Mouse (Mus musculus): ENCODE data around the gene Ttyh2. TPM values are rescaled to one million over a fixed set of nuclear protein-coding genes. Genes with fewer than 3 reads are reported as not detected.

Ttyh2 gene
- total and polyA plus RNA-seq, 3 experiments: 0.38 to 2.9 (median 0.74) TPM

DNA sequence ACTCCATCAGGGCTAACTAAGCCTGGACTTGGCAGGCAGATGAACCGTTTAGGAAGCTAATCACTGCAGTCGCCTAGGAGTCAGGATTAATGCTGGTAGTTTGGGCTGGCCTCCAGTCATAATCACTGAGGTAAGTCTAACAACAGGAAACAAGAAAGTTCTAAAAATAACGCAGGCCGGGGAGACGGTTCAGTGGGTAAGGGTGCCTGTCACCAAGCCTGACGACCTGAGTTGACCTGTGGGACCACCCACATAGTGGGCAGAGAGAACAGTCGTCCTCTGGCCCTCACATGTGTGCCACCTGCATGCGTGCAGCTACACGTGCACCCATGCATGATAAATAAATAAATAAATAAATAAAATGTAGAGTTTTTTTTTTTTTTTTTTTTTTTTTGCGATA is 65.4 kb downstream of the Ttyh2 start:
- Histone ChIP-seq H3K4me3 (ENCODE audit: low read depth, low read length) (no peak overlapping the region), H3K4me1 (ENCODE audit: insufficient read depth, low read depth, low read length) (no peaks in the 10 kb centered on the region), H3K27me3 (ENCODE audit: insufficient read depth, low read length) (no peaks in the 10 kb centered on the region), H3K9me3 (replicated peaks) (peaks cover 59% of the 10 kb centered on the region), H3K36me3 (replicated peaks) (no peaks in the 10 kb centered on the region)
- TF ChIP-seq GATA2 (IDR thresholded peaks at IDR 0.05; ENCODE audit: borderline replicate concordance, low read depth, low read length): no peak
- TF ChIP-seq TAL1 (conservative IDR thresholded peaks at IDR 0.05; ENCODE audit: low read depth, low read length): no peak
- no peak for TF ChIP-seq GATA1 (IDR thresholded peaks at IDR 0.05; ENCODE audit: borderline replicate concordance, low read length)
- no peak for TF ChIP-seq POLR2AphosphoS5 (IDR thresholded peaks at IDR 0.05; ENCODE audit: insufficient replicate concordance, low read depth, low read length)
- TF ChIP-seq CTCF (IDR thresholded peaks at IDR 0.05; ENCODE audit: low read depth, low read length): no peak
- ATAC-seq (ENCODE audit: extremely low read depth, insufficient number of reproducible peaks, low FRiP score, poor library complexity, severe bottlenecking): no peak
- no peak for DNase-seq (ENCODE audit: low spot score)

GRCm38 (mm10) chr11:114741451-114741850 is 66.2 kb downstream of the Ttyh2 start:
- no peak for TF ChIP-seq TAL1 (conservative IDR thresholded peaks at IDR 0.05; ENCODE audit: low read depth, low read length)
- no peak for TF ChIP-seq GATA2 (IDR thresholded peaks at IDR 0.05; ENCODE audit: borderline replicate concordance, low read depth, low read length)
- TF ChIP-seq POLR2AphosphoS5 (IDR thresholded peaks at IDR 0.05; ENCODE audit: insufficient replicate concordance, low read depth, low read length): no peak
- TF ChIP-seq GATA1 (IDR thresholded peaks at IDR 0.05; ENCODE audit: borderline replicate concordance, low read length): no peak
- no peak for TF ChIP-seq CTCF (IDR thresholded peaks at IDR 0.05; ENCODE audit: low read depth, low read length)
- Histone ChIP-seq H3K36me3 (replicated peaks) (no peaks in the 10 kb centered on the region), H3K4me1 (ENCODE audit: insufficient read depth, low read depth, low read length) (no peaks in the 10 kb centered on the region), H3K9me3 (replicated peaks) (peaks cover 54% of the 10 kb centered on the region), H3K4me3 (ENCODE audit: low read depth, low read length) (no peak overlapping the region), H3K27me3 (ENCODE audit: insufficient read depth, low read length) (no peaks in the 10 kb centered on the region)
- ATAC-seq (ENCODE audit: extremely low read depth, insufficient number of reproducible peaks, low FRiP score, poor library complexity, severe bottlenecking) (no peak), DNase-seq (ENCODE audit: low spot score) (no peak)

- Histone ChIP-seq H3K27me3 (ENCODE audit: insufficient read depth, low read length) (no peaks in the 10 kb centered on the region), H3K4me1 (ENCODE audit: insufficient read depth, low read depth, low read length) (no peaks in the 10 kb centered on the region), H3K36me3 (replicated peaks) (no peaks in the 10 kb centered on the region), H3K9me3 (replicated peaks) (peaks cover 40% of the 10 kb centered on the region), H3K4me3 (ENCODE audit: low read depth, low read length) (no peak overlapping the region)
- ATAC-seq (ENCODE audit: extremely low read depth, insufficient number of reproducible peaks, low FRiP score, poor library complexity, severe bottlenecking): no peak
- DNase-seq (ENCODE audit: low spot score): peak; percentile 12
- no peak for TF ChIP-seq POLR2AphosphoS5 (IDR thresholded peaks at IDR 0.05; ENCODE audit: insufficient replicate concordance, low read depth, low read length)
- TF ChIP-seq TAL1 (conservative IDR thresholded peaks at IDR 0.05; ENCODE audit: low read depth, low read length): no peak
- TF ChIP-seq GATA1 (IDR thresholded peaks at IDR 0.05; ENCODE audit: borderline replicate concordance, low read length): no peak
- TF ChIP-seq CTCF (IDR thresholded peaks at IDR 0.05; ENCODE audit: low read depth, low read length): peak; percentile 48
- TF ChIP-seq GATA2 (IDR thresholded peaks at IDR 0.05; ENCODE audit: borderline replicate concordance, low read depth, low read length): no peak
Observed at GRCm38 (mm10) chr11:114745134-114745533, 69.9 kb downstream of the Ttyh2 start.

GRCm38 (mm10) chr11:114747564-114748138 is 72.4 kb downstream of the Ttyh2 start:
- Histone ChIP-seq H3K36me3 (replicated peaks) (no peaks in the 10 kb centered on the region), H3K9me3 (replicated peaks) (peaks cover 44% of the 10 kb centered on the region), H3K27me3 (ENCODE audit: insufficient read depth, low read length) (no peaks in the 10 kb centered on the region; the same call in 1 of the 2 replicates), H3K4me1 (ENCODE audit: insufficient read depth, low read depth, low read length) (no peaks in the 10 kb centered on the region), H3K4me3 (ENCODE audit: low read depth, low read length) (no peak overlapping the region)
- ATAC-seq (ENCODE audit: extremely low read depth, insufficient number of reproducible peaks, low FRiP score, poor library complexity, severe bottlenecking) (no peak), DNase-seq (ENCODE audit: low spot score) (no peak)
- TF ChIP-seq POLR2AphosphoS5 (IDR thresholded peaks at IDR 0.05; ENCODE audit: insufficient replicate concordance, low read depth, low read length) (no peak), GATA1 (IDR thresholded peaks at IDR 0.05; ENCODE audit: borderline replicate concordance, low read length) (no peak), GATA2 (IDR thresholded peaks at IDR 0.05; ENCODE audit: borderline replicate concordance, low read depth, low read length) (no peak), CTCF (IDR thresholded peaks at IDR 0.05; ENCODE audit: low read depth, low read length) (no peak), TAL1 (conservative IDR thresholded peaks at IDR 0.05; ENCODE audit: low read depth, low read length) (no peak)

- DNase-seq (ENCODE audit: low spot score): no peak
- Histone ChIP-seq H3K9me3 (replicated peaks) (peaks cover 63% of the 10 kb centered on the region), H3K4me1 (ENCODE audit: insufficient read depth, low read depth, low read length) (no peaks in the 10 kb centered on the region), H3K36me3 (replicated peaks) (no peaks in the 10 kb centered on the region), H3K27me3 (ENCODE audit: insufficient read depth, low read length) (no peaks in the 10 kb centered on the region), H3K4me3 (ENCODE audit: low read depth, low read length) (no peak within 1 kb of the TSS; the same call in 1 of the 2 replicates)
- ATAC-seq (ENCODE audit: extremely low read depth, insufficient number of reproducible peaks, low FRiP score, poor library complexity, severe bottlenecking): no peak
- TF ChIP-seq TAL1 (conservative IDR thresholded peaks at IDR 0.05; ENCODE audit: low read depth, low read length) (no peak), GATA2 (IDR thresholded peaks at IDR 0.05; ENCODE audit: borderline replicate concordance, low read depth, low read length) (no peak), CTCF (IDR thresholded peaks at IDR 0.05; ENCODE audit: low read depth, low read length) (no peak), GATA1 (IDR thresholded peaks at IDR 0.05; ENCODE audit: borderline replicate concordance, low read length) (no peak), POLR2AphosphoS5 (IDR thresholded peaks at IDR 0.05; ENCODE audit: insufficient replicate concordance, low read depth, low read length) (no peak)
Observed at GRCm38 (mm10) chr11:114764820-114765818, 89.9 kb downstream of the Ttyh2 start, which contains the start of gene Kif19a. TSS of gene Kif19a (plus strand) at chr11:114765388.

GRCm38 (mm10) chr11:114769911-114770310 is 94.7 kb downstream of the Ttyh2 start:
- Histone ChIP-seq H3K9me3 (replicated peaks) (peaks cover 84% of the 10 kb centered on the region), H3K27me3 (ENCODE audit: insufficient read depth, low read length) (no peaks in the 10 kb centered on the region), H3K36me3 (replicated peaks) (no peaks in the 10 kb centered on the region), H3K4me1 (ENCODE audit: insufficient read depth, low read depth, low read length) (no peaks in the 10 kb centered on the region), H3K4me3 (ENCODE audit: low read depth, low read length) (no peak overlapping the region)
- no peak for DNase-seq (ENCODE audit: low spot score)
- TF ChIP-seq GATA2 (IDR thresholded peaks at IDR 0.05; ENCODE audit: borderline replicate concordance, low read depth, low read length) (no peak), TAL1 (conservative IDR thresholded peaks at IDR 0.05; ENCODE audit: low read depth, low read length) (no peak), GATA1 (IDR thresholded peaks at IDR 0.05; ENCODE audit: borderline replicate concordance, low read length) (no peak), CTCF (IDR thresholded peaks at IDR 0.05; ENCODE audit: low read depth, low read length) (no peak), POLR2AphosphoS5 (IDR thresholded peaks at IDR 0.05; ENCODE audit: insufficient replicate concordance, low read depth, low read length) (no peak)
- no peak for ATAC-seq (ENCODE audit: extremely low read depth, insufficient number of reproducible peaks, low FRiP score, poor library complexity, severe bottlenecking)
